8 mouse cellular contexts compared by ENCODE assay signal in the genomic region with DNA sequence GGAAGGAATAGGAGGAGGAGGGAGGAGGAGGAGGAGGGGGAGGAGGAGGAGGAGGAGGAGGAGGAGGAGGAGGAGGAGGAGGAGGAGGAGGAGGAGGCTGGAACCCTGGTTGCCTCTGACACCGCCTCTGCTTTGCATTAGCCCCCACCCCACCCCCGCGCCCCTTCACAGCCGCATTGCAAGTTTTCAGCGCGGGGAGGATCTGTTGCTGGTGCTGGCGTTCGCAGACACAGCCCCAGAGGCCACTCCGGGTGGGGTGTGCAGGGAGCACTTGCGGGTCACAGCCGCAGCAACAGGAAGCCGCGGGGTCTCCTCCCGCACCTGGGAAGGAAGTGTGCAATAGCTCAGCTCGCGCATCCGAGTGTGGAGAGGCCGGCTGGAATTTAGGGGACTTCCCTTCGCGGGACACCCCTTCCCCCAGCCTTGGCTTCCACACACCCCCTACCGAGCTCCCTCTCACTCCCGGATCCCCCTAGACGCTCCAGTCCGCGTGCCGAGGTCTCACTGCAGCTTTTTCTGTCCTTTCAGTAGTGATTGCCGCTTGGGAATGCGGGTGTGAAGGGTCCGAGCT. TPM values are rescaled to one million over a fixed set of nuclear protein-coding genes. Genes with fewer than 3 reads are reported as not detected.
DNase-seq lines count a peak whose midpoint lies in the region; ATAC-seq lines count a peak whose summit lies in the region.

No protein-coding gene starts in this region.

- H3K9me3 ChIP-seq in forebrain, embryonic 10.5 days: no peaks in the 10 kb centered on the region
- no peaks in the 10 kb centered on the region for H3K9me3 ChIP-seq in heart, embryonic 15.5 days (replicated peaks)
- H3K9me3 ChIP-seq in liver, embryonic 15.5 days (replicated peaks): no peaks in the 10 kb centered on the region
- H3K9me3 ChIP-seq in neural tube, embryonic 12.5 days: no peaks in the 10 kb centered on the region

- peaks cover 27% of the 10 kb centered on the region for H3K27me3 ChIP-seq in forebrain, embryonic 10.5 days (ENCODE audit: poor library complexity, severe bottlenecking)
- no peaks in the 10 kb centered on the region for H3K27me3 ChIP-seq in heart, embryonic 15.5 days
- peaks cover 85% of the 10 kb centered on the region for H3K27me3 ChIP-seq in liver, embryonic 15.5 days
- peaks cover 7% of the 10 kb centered on the region for H3K27me3 ChIP-seq in neural tube, embryonic 12.5 days (replicated peaks)

- H3K9ac ChIP-seq in heart, embryonic 15.5 days: peak overlapping the region; percentile 77
- H3K9ac ChIP-seq in liver, embryonic 15.5 days: no peak overlapping the region; the same call in 1 of the 2 replicates
- peak overlapping the region; percentile 70 for H3K9ac ChIP-seq in neural tube, embryonic 12.5 days

- peak; percentile 75 for DNase-seq in 3134 (ENCODE audit: extremely low read depth, insufficient read length, low spot score)
- DNase-seq in adrenal gland, postnatal 10 days: peak; percentile 56
- DNase-seq in forebrain, embryonic 10.5 days (ENCODE audit: extremely low spot score, low spot score): peak; percentile 69
- peak; percentile 48 for DNase-seq in kidney, postnatal 14 days
- peak; percentile 31 for DNase-seq in thymus, postnatal 14 days

- H3K27ac ChIP-seq in forebrain, embryonic 10.5 days: peak overlapping the region; percentile 93
- H3K27ac ChIP-seq in heart, embryonic 15.5 days: peak overlapping the region; percentile 98
- H3K27ac ChIP-seq in liver, embryonic 15.5 days (replicated peaks): no peak overlapping the region
- H3K27ac ChIP-seq in neural tube, embryonic 12.5 days: 0 out of 2 replicates have a peak overlapping the region, but pooled peaks have one; percentile 26

- H3K4me2 ChIP-seq in heart, embryonic 15.5 days: peak overlapping the region; percentile 92
- peak overlapping the region; percentile 70 for H3K4me2 ChIP-seq in liver, embryonic 15.5 days
- H3K4me2 ChIP-seq in neural tube, embryonic 12.5 days (replicated peaks): peak overlapping the region; percentile 97

- peak overlapping the region; percentile 76 for H3K4me3 ChIP-seq in forebrain, embryonic 10.5 days
- peak overlapping the region; percentile 80 for H3K4me3 ChIP-seq in heart, embryonic 15.5 days
- H3K4me3 ChIP-seq in liver, embryonic 15.5 days (replicated peaks): peak overlapping the region; percentile 48
- H3K4me3 ChIP-seq in neural tube, embryonic 12.5 days: peak overlapping the region; percentile 55

- peaks cover 3% of the 10 kb centered on the region; the same call in 1 of the 2 replicates for H3K36me3 ChIP-seq in forebrain, embryonic 10.5 days (replicated peaks)
- H3K36me3 ChIP-seq in heart, embryonic 15.5 days: no peaks in the 10 kb centered on the region; the same call in 1 of the 2 replicates
- no peaks in the 10 kb centered on the region for H3K36me3 ChIP-seq in liver, embryonic 15.5 days (replicated peaks)
- H3K36me3 ChIP-seq in neural tube, embryonic 12.5 days: no peaks in the 10 kb centered on the region

- no peak; the same call in 1 of the 2 replicates for ATAC-seq in heart, embryonic 15.5 days (replicated peaks; ENCODE audit: insufficient number of reproducible peaks, insufficient read depth, low FRiP score, low read depth)
- ATAC-seq in liver, embryonic 15.5 days (ENCODE audit: insufficient read depth): no peak
- 0 out of 2 replicates have a peak, but pooled peaks have one; percentile 2 for ATAC-seq in neural tube, embryonic 12.5 days (ENCODE audit: low FRiP score, low read depth)

- WGBS in forebrain, embryonic 10.5 days: 2% methylated on average over 27 of the region's 29 CpGs
- WGBS in heart, embryonic 15.5 days: under 1% methylated on average over 28 of the region's 29 CpGs
- under 1% methylated on average over 27 of the region's 29 CpGs for WGBS in liver, embryonic 15.5 days (ENCODE audit: insufficient replicate concordance)
- 1% methylated on average over 29 of the region's 29 CpGs for WGBS in neural tube, embryonic 12.5 days

- H3K4me1 ChIP-seq in forebrain, embryonic 10.5 days: peaks cover 55% of the 10 kb centered on the region
- peaks cover 36% of the 10 kb centered on the region for H3K4me1 ChIP-seq in heart, embryonic 15.5 days (replicated peaks)
- H3K4me1 ChIP-seq in liver, embryonic 15.5 days (replicated peaks): peaks cover 14% of the 10 kb centered on the region
- peaks cover 23% of the 10 kb centered on the region; the same call in 1 of the 2 replicates for H3K4me1 ChIP-seq in neural tube, embryonic 12.5 days

RNA-seq across cellular contexts. Expression of gene Samd4, which starts 1.3 kb away (rescaled TPM):
- total RNA-seq in adrenal gland, postnatal 10 days (2021): 10 to 100 TPM; 14.3 to 18.6 TPM
- polyA plus RNA-seq in forebrain, embryonic 10.5 days (2016; fragmentation: Nextera tagmentation; extraction: Ambion mirVana): 3.4 and 3.7 TPM in 2 replicates
- polyA plus RNA-seq in heart, embryonic 15.5 days (2015; fragmentation: Nextera tagmentation; extraction: Ambion mirVana): 15.3 and 17.6 TPM in 2 replicates
- 0.59 and 0.60 TPM in 2 replicates for polyA plus RNA-seq in liver, embryonic 15.5 days (2015; fragmentation: Nextera tagmentation; extraction: Ambion mirVana)
- 3.9 and 4.7 TPM in 2 replicates for polyA plus RNA-seq in neural tube, embryonic 12.5 days (2016; fragmentation: Nextera tagmentation; extraction: Ambion mirVana)

RNA-seq across cellular contexts. Expression of gene Cgrrf1, which starts 52.0 kb away (rescaled TPM):
- 10 to 100 TPM; 38.0 to 41.8 TPM for total RNA-seq in adrenal gland, postnatal 10 days (2021)
- polyA plus RNA-seq in forebrain, embryonic 10.5 days (2016; fragmentation: Nextera tagmentation; extraction: Ambion mirVana): 34.5 and 35.8 TPM in 2 replicates
- polyA plus RNA-seq in heart, embryonic 15.5 days (2015; fragmentation: Nextera tagmentation; extraction: Ambion mirVana): 24.0 and 26.6 TPM in 2 replicates
- polyA plus RNA-seq in liver, embryonic 15.5 days (2015; fragmentation: Nextera tagmentation; extraction: Ambion mirVana): 17.7 and 18.7 TPM in 2 replicates
- 23.2 and 28.2 TPM in 2 replicates for polyA plus RNA-seq in neural tube, embryonic 12.5 days (2016; fragmentation: Nextera tagmentation; extraction: Ambion mirVana)
